Mouse (Mus musculus): Measurements from ENCODE around the gene Nbeal2. TPM values are rescaled to one million over a fixed set of nuclear protein-coding genes. Genes with fewer than 3 reads are reported as not detected.

The Nbeal2 gene
- total and polyA plus RNA-seq, 2 experiments from 2014 or later, result 1.8 to 11.5 TPM

DNA sequence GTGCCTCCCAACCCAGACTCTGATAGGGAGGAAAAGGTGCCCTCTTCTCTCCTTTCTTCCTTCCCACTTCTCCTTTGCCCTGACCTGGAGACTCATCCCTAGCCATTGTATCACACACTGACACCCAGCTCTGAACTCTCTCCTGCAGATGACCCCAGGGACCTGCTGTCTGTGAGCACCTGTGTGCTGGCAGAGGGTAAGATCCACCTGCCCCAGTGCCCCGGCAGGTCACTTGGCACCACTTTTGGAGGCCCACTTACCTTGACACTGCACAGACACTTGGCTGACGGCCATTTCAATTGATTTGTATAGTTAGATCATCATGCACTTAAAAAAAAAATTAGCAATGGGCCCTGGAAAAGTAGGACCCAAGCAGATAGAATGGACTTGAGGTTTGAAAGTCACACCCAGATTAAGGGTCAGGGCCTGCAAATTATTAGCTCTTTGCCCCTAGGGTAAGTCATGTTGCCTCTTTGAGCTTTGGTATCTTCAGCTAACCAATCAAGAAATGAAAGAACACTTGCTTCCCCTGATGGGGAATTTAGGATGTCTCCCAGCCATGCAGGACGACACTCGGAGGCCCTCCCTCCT is 41.3 kb upstream of the Nbeal2 start:
- WGBS, result 94% methylated on average over 4 of the region's 4 CpGs
- no peak overlapping the region for H3K4me3 ChIP-seq (ENCODE audit: low read length)
- no peak overlapping the region for H3K4me2 ChIP-seq (ENCODE audit: low read depth, low read length)
- H3K9me3 ChIP-seq (ENCODE audit: low read length), result no peaks in the 10 kb centered on the region
- no peaks in the 10 kb centered on the region for H3K4me1 ChIP-seq (ENCODE audit: insufficient read depth, low read length)
- no peaks in the 10 kb centered on the region for H3K27me3 ChIP-seq (ENCODE audit: insufficient read depth, low read length)
- ATAC-seq, result no peak
- H3K27ac ChIP-seq, result no peak overlapping the region
- H3K9ac ChIP-seq (replicated peaks; ENCODE audit: low read length), result no peak overlapping the region
- no peak for DNase-seq (ENCODE audit: low spot score)
- peaks cover 13% of the 10 kb centered on the region for H3K36me3 ChIP-seq (ENCODE audit: insufficient read depth, low read length)
- TF ChIP-seq CTCF (IDR thresholded peaks at IDR 0.05; ENCODE audit: low read depth), result no peak

DNA sequence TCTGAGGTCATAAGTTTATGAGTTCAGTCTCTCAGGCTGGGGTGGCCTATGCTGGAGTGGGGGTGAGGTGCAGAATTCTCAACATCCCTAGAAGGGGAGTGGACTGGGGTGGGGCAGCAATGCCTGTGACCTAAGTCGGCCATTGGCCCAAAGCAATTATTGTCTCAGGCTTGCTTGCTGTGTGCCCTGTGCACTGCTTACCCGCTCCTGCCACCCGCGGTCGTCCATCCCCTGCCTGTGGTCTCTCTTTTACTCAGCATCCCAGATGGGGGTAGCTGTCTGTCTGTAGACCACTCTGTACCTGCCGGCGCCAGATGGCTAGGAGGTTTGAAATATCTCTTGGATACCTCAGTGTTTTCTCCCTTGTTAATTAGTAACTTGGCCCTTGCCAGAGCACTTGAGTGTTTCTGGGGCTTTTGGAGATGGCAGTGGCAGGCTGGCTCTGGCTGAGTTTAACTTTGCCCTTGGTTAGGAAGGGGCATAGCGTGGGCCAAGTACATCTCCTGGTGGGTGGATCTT is 35.4 kb upstream of the Nbeal2 start:
- Histone ChIP-seq H3K27me3 (ENCODE audit: insufficient read depth, low read length) (no peaks in the 10 kb centered on the region), H3K9ac (replicated peaks; ENCODE audit: low read length) (no peak overlapping the region), H3K36me3 (ENCODE audit: insufficient read depth, low read length) (peaks cover 8% of the 10 kb centered on the region; the same call in 1 of the 2 replicates), H3K4me1 (ENCODE audit: insufficient read depth, low read length) (peaks cover 16% of the 10 kb centered on the region; the same call in 1 of the 2 replicates), H3K4me2 (ENCODE audit: low read depth, low read length) (no peak overlapping the region), H3K4me3 (ENCODE audit: low read length) (no peak overlapping the region), H3K9me3 (ENCODE audit: low read length) (no peaks in the 10 kb centered on the region), H3K27ac (no peak overlapping the region)
- WGBS, result 82% methylated on average over 8 of the region's 8 CpGs
- ATAC-seq (no peak), DNase-seq (ENCODE audit: low spot score) (no peak)
- TF ChIP-seq CTCF (IDR thresholded peaks at IDR 0.05; ENCODE audit: low read depth), result no peak

DNA sequence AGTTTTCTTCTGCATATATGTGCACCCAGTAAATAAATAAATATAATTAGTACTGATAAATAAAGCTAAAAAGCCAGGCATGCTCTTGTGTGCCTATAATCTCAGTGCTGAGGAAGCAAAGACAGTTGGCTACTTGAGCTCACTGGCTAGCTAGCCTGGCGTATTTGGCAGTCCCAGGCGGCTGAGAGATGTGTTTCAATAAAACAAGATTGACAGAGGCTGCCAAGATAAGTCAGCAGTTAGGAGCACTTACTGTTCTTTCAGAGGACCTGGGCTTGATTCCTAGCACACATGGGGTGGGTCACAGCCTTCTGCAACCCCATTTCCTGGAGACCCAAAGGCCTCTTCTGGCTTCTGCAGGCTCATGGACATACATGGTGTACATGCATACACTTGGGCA is 33.9 kb upstream of the Nbeal2 start:
- H3K9me3 ChIP-seq (ENCODE audit: low read length), result no peaks in the 10 kb centered on the region
- 70% methylated on average over 2 of the region's 2 CpGs for WGBS
- TF ChIP-seq CTCF (IDR thresholded peaks at IDR 0.05; ENCODE audit: low read depth), result no peak
- H3K27me3 ChIP-seq (ENCODE audit: insufficient read depth, low read length), result no peaks in the 10 kb centered on the region
- H3K4me3 ChIP-seq (ENCODE audit: low read length), result no peak overlapping the region
- DNase-seq (ENCODE audit: low spot score) (no peak), ATAC-seq (no peak)
- no peak overlapping the region for H3K9ac ChIP-seq (replicated peaks; ENCODE audit: low read length)
- peaks cover 26% of the 10 kb centered on the region; the same call in 1 of the 2 replicates for H3K4me1 ChIP-seq (ENCODE audit: insufficient read depth, low read length)
- no peaks in the 10 kb centered on the region for H3K36me3 ChIP-seq (ENCODE audit: insufficient read depth, low read length)
- no peak overlapping the region for H3K27ac ChIP-seq
- H3K4me2 ChIP-seq (ENCODE audit: low read depth, low read length), result no peak overlapping the region

DNA sequence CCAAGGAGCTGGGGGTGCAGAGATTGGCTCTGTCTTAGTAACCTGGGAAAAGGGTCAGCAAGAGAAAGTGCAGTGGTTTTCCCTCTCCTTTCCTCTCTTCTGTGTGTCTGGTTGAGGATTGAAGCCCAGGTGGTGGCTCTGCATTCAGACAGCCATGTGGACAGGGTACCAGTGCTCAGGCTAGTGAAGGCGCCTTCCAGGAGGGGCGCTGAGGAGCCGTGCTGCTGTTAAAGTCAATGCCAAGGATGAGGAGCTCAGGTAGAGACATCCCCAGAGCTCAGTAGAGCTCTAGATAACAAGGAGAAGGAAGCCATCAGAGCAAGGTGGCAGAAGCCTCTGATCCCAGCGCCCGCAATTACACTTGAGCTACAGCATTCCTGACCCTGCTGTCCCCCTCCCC is 33.1 kb upstream of the Nbeal2 start:
- WGBS, result 65% methylated on average over 5 of the region's 5 CpGs
- TF ChIP-seq CTCF (IDR thresholded peaks at IDR 0.05; ENCODE audit: low read depth), result peak; percentile 50; the same call in 1 of the 2 replicates
- no peak for DNase-seq (ENCODE audit: low spot score)
- Histone ChIP-seq H3K27ac (no peak overlapping the region), H3K4me1 (ENCODE audit: insufficient read depth, low read length) (peaks cover 32% of the 10 kb centered on the region; the same call in 1 of the 2 replicates), H3K36me3 (ENCODE audit: insufficient read depth, low read length) (no peaks in the 10 kb centered on the region), H3K4me3 (ENCODE audit: low read length) (no peak overlapping the region), H3K9me3 (ENCODE audit: low read length) (no peaks in the 10 kb centered on the region), H3K27me3 (ENCODE audit: insufficient read depth, low read length) (no peaks in the 10 kb centered on the region), H3K4me2 (ENCODE audit: low read depth, low read length) (no peak overlapping the region), H3K9ac (replicated peaks; ENCODE audit: low read length) (no peak overlapping the region)
- no peak for ATAC-seq

DNA sequence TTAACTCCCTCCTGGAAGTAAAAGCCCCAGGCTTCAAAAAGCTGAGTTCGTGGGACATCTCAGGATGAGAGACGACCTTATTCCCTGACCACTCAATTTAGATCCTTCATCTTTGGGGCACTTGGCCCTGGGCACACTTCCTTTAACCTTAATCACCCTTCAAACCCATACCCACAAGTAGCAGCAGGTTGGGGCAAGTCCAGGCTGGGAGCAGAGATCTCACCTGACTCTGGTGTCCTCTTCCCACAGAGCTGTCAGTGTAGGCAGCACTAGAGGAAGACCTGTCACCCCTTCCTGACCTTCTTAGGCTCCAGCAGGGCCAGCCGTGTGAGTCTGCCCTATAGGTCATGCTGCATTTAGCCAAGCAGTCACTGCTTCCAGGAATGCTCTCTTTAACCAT is 32.5 kb upstream of the Nbeal2 start:
- Histone ChIP-seq H3K27ac (no peak overlapping the region), H3K4me2 (ENCODE audit: low read depth, low read length) (no peak overlapping the region), H3K4me3 (ENCODE audit: low read length) (no peak overlapping the region), H3K36me3 (ENCODE audit: insufficient read depth, low read length) (no peaks in the 10 kb centered on the region), H3K9ac (replicated peaks; ENCODE audit: low read length) (no peak overlapping the region), H3K27me3 (ENCODE audit: insufficient read depth, low read length) (no peaks in the 10 kb centered on the region), H3K4me1 (ENCODE audit: insufficient read depth, low read length) (peaks cover 32% of the 10 kb centered on the region; the same call in 1 of the 2 replicates), H3K9me3 (ENCODE audit: low read length) (no peaks in the 10 kb centered on the region)
- DNase-seq (ENCODE audit: low spot score), result no peak
- ATAC-seq, result no peak
- 45% methylated on average over 3 of the region's 3 CpGs for WGBS
- TF ChIP-seq CTCF (IDR thresholded peaks at IDR 0.05; ENCODE audit: low read depth), result no peak

DNA sequence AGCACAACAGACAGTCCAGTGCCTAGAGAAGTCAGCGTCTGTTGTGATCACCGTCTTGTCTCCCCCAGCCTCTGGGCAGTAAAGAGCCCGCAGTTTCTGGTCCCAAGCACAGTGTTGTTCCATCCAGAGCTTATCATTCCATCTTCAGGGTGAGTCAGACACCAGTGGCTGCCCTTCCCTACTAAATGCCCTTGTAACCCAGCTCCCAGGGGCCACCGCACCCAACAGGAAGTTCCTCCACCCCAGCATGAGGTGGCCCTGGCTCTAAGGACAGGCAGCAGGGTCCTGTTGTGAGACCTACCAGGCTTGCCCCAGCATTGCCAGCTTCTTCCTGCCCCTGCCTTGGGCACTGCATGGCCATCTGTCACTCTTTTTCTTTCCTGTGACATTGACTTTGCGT is 31.6 kb upstream of the Nbeal2 start:
- Histone ChIP-seq H3K4me2 (ENCODE audit: low read depth, low read length) (no peak overlapping the region), H3K4me1 (ENCODE audit: insufficient read depth, low read length) (peaks cover 32% of the 10 kb centered on the region; the same call in 1 of the 2 replicates), H3K9me3 (ENCODE audit: low read length) (no peaks in the 10 kb centered on the region), H3K36me3 (ENCODE audit: insufficient read depth, low read length) (no peaks in the 10 kb centered on the region), H3K4me3 (ENCODE audit: low read length) (no peak overlapping the region), H3K27ac (peak overlapping the region; percentile 81), H3K9ac (replicated peaks; ENCODE audit: low read length) (no peak overlapping the region), H3K27me3 (ENCODE audit: insufficient read depth, low read length) (no peaks in the 10 kb centered on the region)
- no peak for ATAC-seq
- 68% methylated on average over 5 of the region's 5 CpGs for WGBS
- no peak for TF ChIP-seq CTCF (IDR thresholded peaks at IDR 0.05; ENCODE audit: low read depth)
- DNase-seq (ENCODE audit: low spot score), result no peak

DNA sequence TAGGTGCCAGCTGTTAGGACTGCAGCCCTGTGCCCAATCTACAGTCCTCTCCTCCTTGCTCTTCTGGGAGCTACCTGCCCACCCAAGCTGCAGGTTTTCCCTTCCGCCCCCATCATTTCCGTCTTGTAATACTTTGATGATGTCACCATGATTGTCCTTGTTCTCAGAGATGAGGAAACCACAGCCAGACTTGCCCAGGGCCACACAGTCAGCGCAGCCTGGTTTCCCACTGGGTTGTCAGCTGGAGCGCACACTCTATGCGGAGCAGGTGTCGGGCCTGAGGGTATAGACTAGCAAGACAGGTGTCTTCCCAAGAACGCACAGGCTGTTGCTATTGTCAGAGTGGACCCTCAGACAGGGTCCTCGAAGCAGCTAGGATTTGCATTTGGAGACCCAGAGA is 31.2 kb upstream of the Nbeal2 start:
- ATAC-seq, result no peak
- Histone ChIP-seq H3K27ac (peak overlapping the region; percentile 81), H3K4me1 (ENCODE audit: insufficient read depth, low read length) (peaks cover 32% of the 10 kb centered on the region; the same call in 1 of the 2 replicates)

More for the DNA sequence above, 31.2 kb upstream of the Nbeal2 start:
- DNase-seq (ENCODE audit: low spot score), result no peak
- Histone ChIP-seq H3K27me3 (ENCODE audit: insufficient read depth, low read length) (no peaks in the 10 kb centered on the region), H3K4me2 (ENCODE audit: low read depth, low read length) (no peak overlapping the region), H3K9me3 (ENCODE audit: low read length) (no peaks in the 10 kb centered on the region), H3K36me3 (ENCODE audit: insufficient read depth, low read length) (no peaks in the 10 kb centered on the region), H3K4me3 (ENCODE audit: low read length) (no peak overlapping the region), H3K9ac (replicated peaks; ENCODE audit: low read length) (no peak overlapping the region)
- 71% methylated on average over 8 of the region's 8 CpGs for WGBS
- no peak for TF ChIP-seq CTCF (IDR thresholded peaks at IDR 0.05; ENCODE audit: low read depth)

Data from hindbrain, postnatal 0 days (tissue).